Mouse (Mus musculus) MEL (cell line): Measurements from ENCODE around the gene Defb6.

Experiments used
- BHLHE40 ChIP-seq: IDR thresholded peaks from 2 replicates; pipeline ENCODE4 v1.6.1; 2012; ENCODE audit warnings: low read depth, mild to moderate bottlenecking, inconsistent platforms, low read length, improper control_type of control experiment, borderline replicate concordance
- CTCF ChIP-seq, 3 experiments: IDR thresholded peaks in 2 of 3; conservative IDR thresholded peaks in 1 of 3; 2 replicates each; pipeline ENCODE4 v1.5.1; 2011 to 2012; ENCODE audit warnings: low read length in 3 of 3, low read depth in 2 of 3, mild to moderate bottlenecking in 2 of 3, improper control_type of control experiment in 1 of 3, inconsistent platforms in 1 of 3, mixed read lengths in 1 of 3, moderate library complexity in 1 of 3; ENCODE audit not compliant: control insufficient read depth in 1 of 3, insufficient read depth in 1 of 3, poor library complexity in 1 of 3, severe bottlenecking in 1 of 3
- ELF1 ChIP-seq: IDR thresholded peaks from 2 replicates; pipeline ENCODE4 v1.6.1; 2014; ENCODE audit warnings: low read depth, mild to moderate bottlenecking, inconsistent platforms, low read length, improper control_type of control experiment, moderate library complexity
- EP300 ChIP-seq, 2 experiments: IDR thresholded peaks; 2 replicates each; pipeline ENCODE4 v1.6.1; 2011; ENCODE audit warnings: improper control_type of control experiment in 2 of 2, low read length in 2 of 2, low read depth in 1 of 2, mild to moderate bottlenecking in 1 of 2
- ETS1 ChIP-seq: IDR thresholded peaks from 2 replicates; pipeline ENCODE4 v1.6.1; 2012; ENCODE audit warnings: low read depth, mild to moderate bottlenecking, inconsistent platforms, low read length, improper control_type of control experiment, moderate library complexity
- JUND ChIP-seq: IDR thresholded peaks from 2 replicates; pipeline ENCODE4 v1.6.1; 2011; ENCODE audit warnings: low read depth, mild to moderate bottlenecking, improper control_type of control experiment, low read length
- POLR2A ChIP-seq, 2 experiments: IDR thresholded peaks; 2 replicates each; pipeline ENCODE4 v1.6.1; 2011 to 2012; ENCODE audit warnings: low read length in 2 of 2, mild to moderate bottlenecking in 2 of 2, control low read depth in 1 of 2, improper control_type of control experiment in 1 of 2, low read depth in 1 of 2, moderate library complexity in 1 of 2; ENCODE audit not compliant: control insufficient read depth in 1 of 2, insufficient read depth in 1 of 2, poor library complexity in 1 of 2
- TAL1 ChIP-seq: IDR thresholded peaks from 2 replicates; pipeline ENCODE4 v1.6.1; 2012; ENCODE audit warnings: mild to moderate bottlenecking, inconsistent platforms, low read length, moderate library complexity, mixed read lengths
- TCF12 ChIP-seq: IDR thresholded peaks from 2 replicates; pipeline ENCODE4 v1.6.1; 2014; ENCODE audit warnings: low read depth, mild to moderate bottlenecking, inconsistent platforms, low read length, improper control_type of control experiment, moderate library complexity
- USF1 ChIP-seq: IDR thresholded peaks from 2 replicates; pipeline ENCODE4 v1.6.1; 2014; ENCODE audit warnings: low read depth, mild to moderate bottlenecking, inconsistent platforms, low read length, improper control_type of control experiment, moderate library complexity

- TF ChIP-seq USF1 (no peak), TAL1 (no peak), CTCF (IDR thresholded peaks at IDR 0.05 in 2 of 3, conservative IDR thresholded peaks at IDR 0.05 in 1 of 3; ENCODE audit: control insufficient read depth in 1 of 3, insufficient read depth in 1 of 3, low read depth in 2 of 3, low read length in 3 of 3, poor library complexity in 1 of 3, severe bottlenecking in 1 of 3) (no peak), ELF1 (no peak), EP300 (IDR thresholded peaks at IDR 0.05; ENCODE audit: low read depth in 1 of 2, low read length in 2 of 2) (no peak), JUND (no peak), TCF12 (no peak), POLR2A (IDR thresholded peaks at IDR 0.05; ENCODE audit: control insufficient read depth in 1 of 2, insufficient read depth in 1 of 2, low read depth in 1 of 2, low read length in 2 of 2, poor library complexity in 1 of 2) (no peak), ETS1 (no peak), BHLHE40 (no peak)
Measured at GRCm38 (mm10) chr8:19259667-19260066, 34.4 kb downstream of the Defb6 start.
